Mouse (Mus musculus) heart, postnatal 0 days (tissue): Measurements from ENCODE around the gene Mrpl54. TPM values are rescaled to one million over a fixed set of nuclear protein-coding genes. Genes with fewer than 3 reads are reported as not detected.

Experiments used
- ATAC-seq: fragments of 200-750 bp; cut with Nextera tagmentation; 2 replicates; pipeline ENCODE4 v1.8.0; 2017; ENCODE audit warnings: low read depth, moderate number of reproducible peaks, moderate library complexity; ENCODE audit not compliant: insufficient read depth
- DNase-seq: peaks from one replicate; pipeline ENCODE4 v3.0.0-alpha.2; 2016; ENCODE audit warnings: low spot score
- H3K27ac ChIP-seq: fragments of 300-500 bp; sonication (generic); 2 replicates; pipeline ENCODE4 v1.5.1; 2014; ENCODE audit warnings: low read depth, mild to moderate bottlenecking
- H3K27me3 ChIP-seq: fragments of 300-500 bp; sonication (generic); 2 replicates; pipeline ENCODE4 v1.6.1; 2014; ENCODE audit warnings: low read length, mixed read lengths; ENCODE audit not compliant: control insufficient read depth, insufficient read depth
- H3K36me3 ChIP-seq: fragments of 300-500 bp; sonication (generic); replicated peaks from 2 replicates; pipeline ENCODE4 v1.6.1; 2014; ENCODE audit warnings: low read length, mixed read lengths; ENCODE audit not compliant: control insufficient read depth, insufficient read depth
- H3K4me1 ChIP-seq: fragments of 300-500 bp; sonication (generic); 2 replicates; pipeline ENCODE4 v1.6.1; 2014; ENCODE audit warnings: antibody characterized with exemption; ENCODE audit not compliant: control insufficient read depth, insufficient read depth
- H3K4me2 ChIP-seq: fragments of 300-500 bp; sonication (generic); 2 replicates; pipeline ENCODE4 v1.6.1; 2014; ENCODE audit warnings: low read depth, mild to moderate bottlenecking, low read length, moderate library complexity
- H3K4me3 ChIP-seq: fragments of 300-500 bp; sonication (generic); 2 replicates; pipeline ENCODE4 v1.5.1; 2014; ENCODE audit warnings: low read depth, low read length
- H3K9ac ChIP-seq: fragments of 300-500 bp; sonication (generic); replicated peaks from 2 replicates; pipeline ENCODE4 v1.6.1; 2014; ENCODE audit warnings: low read depth, low read length, mixed read lengths
- H3K9me3 ChIP-seq: fragments of 300-500 bp; sonication (generic); replicated peaks from 2 replicates; pipeline ENCODE4 v1.6.1; 2016; ENCODE audit warnings: low read length; ENCODE audit not compliant: control insufficient read depth
- CTCF ChIP-seq: IDR thresholded peaks from 2 replicates; pipeline ENCODE4 v1.5.1; 2016; ENCODE audit warnings: antibody characterized with exemption, control low read depth, low read depth
- EP300 ChIP-seq: IDR thresholded peaks from 2 replicates; pipeline ENCODE4 v1.6.1; 2016; ENCODE audit warnings: antibody characterized with exemption, low read depth
- WGBS: fragments of 180-500 bp; shearing (Covaris S2); extraction: QIAGEN DNeasy Blood & Tissue Kit; methylation state at CpG from one replicate; pipeline ENCODE4 v1.1.7; 2014; 5-methylcytosine and 5-hydroxymethylcytosine counted together
- polyA plus RNA-seq: library from polyadenylated mRNA; unstranded; fragments of >200 nt; fragmentation: Nextera tagmentation; extraction: Ambion mirVana; gene quantifications from 2 replicates; pipeline ENCODE4 v1.2.1, GENCODE M21; 2015
- total RNA-seq: library from RNA; depleted of rRNA; stranded (reverse); fragments of >200 nt; gene quantifications from 2 replicates; pipeline ENCODE4 v1.2.3, GENCODE M21; 2014; ENCODE audit warnings: low replicate concordance

Mrpl54 gene
- total and polyA plus RNA-seq, 2 experiments from 2014 or later = 264 to 272 TPM

- no peak overlapping the region for H3K9ac ChIP-seq
- H3K36me3 ChIP-seq = peaks cover 18% of the 10 kb centered on the region
- no peak overlapping the region for H3K27ac ChIP-seq
These were observed 1.2 kb downstream of the Mrpl54 start for GRCm38 (mm10) chr10:81265540-81265939.

GRCm38 (mm10) chr10:81261025-81261424, 5.7 kb downstream of the Mrpl54 start:
- H3K27me3 ChIP-seq = peaks cover 31% of the 10 kb centered on the region
- H3K9me3 ChIP-seq = peaks cover 8% of the 10 kb centered on the region; the same call in 1 of the 2 replicates
- H3K4me1 ChIP-seq = peaks cover 6% of the 10 kb centered on the region
- WGBS = 85% methylated on average over 4 of the region's 4 CpGs
- no peak for ATAC-seq
- H3K9ac ChIP-seq = no peak overlapping the region
- no peak overlapping the region for H3K4me2 ChIP-seq
- H3K36me3 ChIP-seq = peaks cover 18% of the 10 kb centered on the region
- H3K4me3 ChIP-seq = no peak overlapping the region
- H3K27ac ChIP-seq = no peak overlapping the region
- no peak for TF ChIP-seq CTCF
- no peak for TF ChIP-seq EP300
- DNase-seq = no peak

More at GRCm38 (mm10) chr10:81265540-81265939, 1.2 kb downstream of the Mrpl54 start:
- TF ChIP-seq CTCF (no peak), EP300 (no peak)
- no peak for ATAC-seq
- H3K4me3 ChIP-seq = no peak overlapping the region; the same call in 1 of the 2 replicates
- H3K4me2 ChIP-seq = peak overlapping the region; percentile 71; the same call in 1 of the 2 replicates
- H3K27me3 ChIP-seq = no peaks in the 10 kb centered on the region
- WGBS = 93% methylated on average over 8 of the region's 8 CpGs
- DNase-seq = no peak
- peaks cover 3% of the 10 kb centered on the region; the same call in 1 of the 2 replicates for H3K9me3 ChIP-seq
- peaks cover 7% of the 10 kb centered on the region; the same call in 1 of the 2 replicates for H3K4me1 ChIP-seq

- H3K9ac ChIP-seq = 0 out of 2 replicates have a peak overlapping the region, but pooled peaks have one; percentile 10
- DNase-seq (no peak), ATAC-seq (no peak)
- no peak overlapping the region for H3K4me2 ChIP-seq
- WGBS = 36% methylated on average over 21 of the region's 21 CpGs
- H3K4me1 ChIP-seq = peaks cover 6% of the 10 kb centered on the region
- TF ChIP-seq CTCF = no peak
- no peak for TF ChIP-seq EP300
- H3K4me3 ChIP-seq = no peak overlapping the region
- peaks cover 8% of the 10 kb centered on the region for H3K36me3 ChIP-seq
- H3K27ac ChIP-seq = no peak overlapping the region
- peaks cover 8% of the 10 kb centered on the region; the same call in 1 of the 2 replicates for H3K9me3 ChIP-seq
- H3K27me3 ChIP-seq = peaks cover 36% of the 10 kb centered on the region
These were observed 7.4 kb downstream of the Mrpl54 start for GRCm38 (mm10) chr10:81259225-81259884.

GRCm38 (mm10) chr10:81257158-81258039, 9.3 kb downstream of the Mrpl54 start:
- DNase-seq (no peak), ATAC-seq (peak; percentile 10)
- peaks cover 6% of the 10 kb centered on the region for H3K4me1 ChIP-seq
- H3K4me2 ChIP-seq = peak overlapping the region; percentile 71
- H3K27ac ChIP-seq = no peak overlapping the region
- no peak for TF ChIP-seq EP300
- TF ChIP-seq CTCF = no peak
- H3K36me3 ChIP-seq = no peaks in the 10 kb centered on the region
- 0 out of 2 replicates have a peak overlapping the region, but pooled peaks have one; percentile 42 for H3K9ac ChIP-seq
- H3K27me3 ChIP-seq = peaks cover 56% of the 10 kb centered on the region
- peaks cover 8% of the 10 kb centered on the region; the same call in 1 of the 2 replicates for H3K9me3 ChIP-seq
- 3% methylated on average over 62 of the region's 62 CpGs for WGBS
- peak overlapping the region; percentile 43 for H3K4me3 ChIP-seq

- no peaks in the 10 kb centered on the region for H3K9me3 ChIP-seq
These were observed 11.8 kb downstream of the Mrpl54 start for GRCm38 (mm10) chr10:81254886-81255285.

More at GRCm38 (mm10) chr10:81254886-81255285, 11.8 kb downstream of the Mrpl54 start:
- Histone ChIP-seq H3K36me3 (no peaks in the 10 kb centered on the region), H3K4me2 (no peak overlapping the region), H3K4me3 (no peak overlapping the region), H3K9ac (no peak overlapping the region), H3K4me1 (peaks cover 6% of the 10 kb centered on the region), H3K27me3 (peaks cover 62% of the 10 kb centered on the region), H3K27ac (no peak overlapping the region)
- DNase-seq = no peak
- no peak for TF ChIP-seq EP300
- no peak for TF ChIP-seq CTCF
- 46% methylated on average over 1 of the region's 1 CpGs for WGBS
- no peak for ATAC-seq
